Mouse (Mus musculus) layer of hippocampus, adult 2 months (tissue): ENCODE results near the gene Tmem184a. TPM values are rescaled to one million over a fixed set of nuclear protein-coding genes. Genes with fewer than 3 reads are reported as not detected.

Experiments
- DNase-seq, 2 experiments: peaks; one replicate each; pipeline ENCODE4 v3.0.0; 2022; ENCODE audit warnings: low spot score in 2 of 2
- H3K27ac ChIP-seq: fragments of 200-600 bp; 2 replicates; pipeline ENCODE4 v1.8.1; 2022
- H3K4me3 ChIP-seq: fragments of 200-600 bp; 2 replicates; pipeline ENCODE4 v1.8.1; 2022; ENCODE audit warnings: mild to moderate bottlenecking
- CTCF ChIP-seq: fragments of 200-600 bp; conservative IDR thresholded peaks from 2 replicates; pipeline ENCODE4 v1.8.1; 2022; ENCODE audit warnings: antibody characterized with exemption, mild to moderate bottlenecking, moderate library complexity
- microRNA-seq, 2 experiments: library from miRNA; unstranded; fragments of <30 nt; microRNA quantifications; one replicate each; pipeline ENCODE4 v1.2.0; 2021
- total RNA-seq, 2 experiments: library from RNA; stranded (reverse); gene quantifications; 2 replicates each; pipeline ENCODE4 v1.2.3; 2021

Gene Tmem184a
- total RNA-seq, 2 experiments from 2014 or later, result 0.25 to 1.9 TPM

DNA sequence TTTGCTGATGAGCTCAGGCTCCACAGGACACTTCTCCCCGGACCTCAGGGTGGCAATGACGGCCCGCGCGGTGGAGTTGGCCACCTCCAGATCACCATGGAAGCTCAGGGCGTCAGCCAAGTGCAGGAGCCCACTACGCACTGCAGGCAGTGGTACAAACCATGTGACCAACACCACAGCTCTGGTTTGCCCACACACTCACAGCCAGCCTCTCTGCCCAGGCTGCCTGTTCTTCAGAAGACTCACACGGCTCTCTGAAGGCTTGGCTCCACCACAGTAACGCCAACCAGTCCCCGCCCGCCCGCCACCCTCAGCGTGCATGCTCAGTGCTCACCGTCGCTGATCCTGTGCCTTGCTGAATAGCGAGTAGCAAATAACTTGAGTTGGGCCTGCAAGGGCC is 61.6 kb downstream of the Tmem184a start:
- Histone ChIP-seq H3K4me3 (no peak overlapping the region), H3K27ac (peak overlapping the region; percentile 64; the same call in 1 of the 2 replicates)
- TF ChIP-seq CTCF, result no peak
- DNase-seq, result peak; percentile 55 to 58

DNA sequence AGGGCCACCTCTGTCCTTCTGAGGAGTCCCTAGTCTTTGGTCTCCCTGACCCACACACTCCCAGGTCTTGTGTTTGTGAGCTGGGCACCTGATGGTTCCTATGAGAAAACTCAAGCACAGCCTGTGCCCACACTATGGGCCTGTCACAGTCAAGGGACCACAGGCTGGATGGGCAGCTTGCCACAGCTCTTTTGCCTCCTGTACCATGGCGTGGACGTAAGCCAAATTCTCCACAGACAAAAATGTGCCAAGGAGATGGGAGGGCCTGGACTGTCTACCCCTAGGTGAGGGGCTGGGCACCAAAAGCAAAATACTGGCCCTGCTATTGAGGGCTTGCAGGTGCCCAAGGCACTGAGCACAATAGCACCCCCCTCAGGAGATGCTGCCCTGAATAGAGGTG is 63.1 kb downstream of the Tmem184a start:
- TF ChIP-seq CTCF, result no peak
- Histone ChIP-seq H3K27ac (no peak overlapping the region), H3K4me3 (no peak overlapping the region)
- no peak for DNase-seq

DNA sequence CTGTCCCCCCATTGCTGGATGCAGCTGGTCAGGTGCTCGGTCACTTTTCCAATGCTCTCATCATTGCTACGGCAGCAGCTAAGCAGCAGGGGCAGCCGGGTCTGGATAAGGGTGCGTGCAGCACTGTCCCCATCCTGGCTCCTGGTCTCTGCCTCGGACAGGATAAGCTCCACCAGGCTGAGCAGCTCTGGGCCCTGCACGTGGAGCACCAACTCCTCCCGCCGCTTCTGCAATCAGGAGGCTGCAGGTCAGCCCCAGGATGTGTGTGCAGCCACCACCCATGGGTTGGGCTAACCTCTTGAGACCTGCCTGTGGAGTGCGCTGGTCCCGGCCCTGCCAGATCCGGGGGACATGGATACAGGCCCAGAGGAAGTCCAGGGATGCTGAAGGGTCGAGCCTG is 63.6 kb downstream of the Tmem184a start:
- Histone ChIP-seq H3K27ac (no peak overlapping the region), H3K4me3 (no peak overlapping the region)
- DNase-seq, result no peak
- TF ChIP-seq CTCF, result no peak

DNA sequence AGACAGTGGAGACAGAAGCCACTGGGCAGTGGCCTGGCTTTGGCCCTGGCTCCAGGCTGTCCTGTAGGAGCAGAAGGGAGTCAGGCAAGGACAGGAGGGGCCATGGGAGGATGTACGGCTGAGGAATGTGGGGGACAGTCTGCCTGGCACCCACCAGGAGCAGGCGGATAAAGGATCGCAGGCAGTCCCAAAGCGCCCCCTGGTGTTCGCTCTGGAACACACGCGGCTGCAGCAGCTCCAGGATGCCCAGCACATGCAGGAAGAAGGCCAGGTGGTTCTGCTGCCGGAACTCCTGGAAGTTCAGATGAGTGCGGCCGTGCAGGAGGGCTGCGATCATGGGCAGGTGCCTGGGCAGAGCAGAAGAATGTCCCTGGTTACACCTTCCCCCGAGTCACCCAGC is 65.0 kb downstream of the Tmem184a start:
- no peak overlapping the region for H3K27ac ChIP-seq
- no peak overlapping the region for H3K4me3 ChIP-seq
- DNase-seq, result peak; percentile 52 to 67
- peak; percentile 91 for TF ChIP-seq CTCF

Small RNA genes within 50 kb of the gene (microRNA-seq; reads per million reads assigned to microRNA genes)
- 1.6 to 5.2 reads per million in 2 experiments for gene Mir7037

Other genes starting within 250 kb of the Tmem184a start
- 1 to 10 TPM; 1.4 to 1.6 TPM for gene Micall2, start 83.6 kb downstream of the Tmem184a start, total RNA-seq
- gene Ints1, start 44.2 kb downstream of the Tmem184a start, total RNA-seq, result 100 to 1,000 TPM in 1 of 2 experiments, 10 to 100 TPM in 1; 94.7 to 103 TPM
- 1 to 10 TPM; 9.2 to 9.9 TPM for gene Mafk, start 28.4 kb downstream of the Tmem184a start, total RNA-seq
- gene Gm26938, start 6.5 kb upstream of the Tmem184a start, total RNA-seq, result not detected
- gene Psmg3, start 7.0 kb upstream of the Tmem184a start, total RNA-seq, result 10 to 100 TPM; 20.1 to 20.3 TPM
- gene Elfn1, start 88.0 kb upstream of the Tmem184a start, total RNA-seq, result 10 to 100 TPM; 27.0 to 29.1 TPM